Mouse (Mus musculus) embryonic facial prominence, embryonic 11.5 days (tissue): Measurements from ENCODE around the gene Cldnd1. TPM values are rescaled to one million over a fixed set of nuclear protein-coding genes. Genes with fewer than 3 reads are reported as not detected.

ENCODE experiments used
- ATAC-seq: fragments of 200-750 bp; cut with Nextera tagmentation; replicated peaks from 2 replicates; pipeline ENCODE4 v1.8.0; 2017; ENCODE audit warnings: low read depth; ENCODE audit not compliant: insufficient number of reproducible peaks, low FRiP score, low TSS enrichment
- DNase-seq: peaks from one replicate; pipeline ENCODE4 v3.0.0-alpha.2; 2015; ENCODE audit warnings: low spot score
- H3K27ac ChIP-seq: fragments of 300-500 bp; sonication (generic); replicated peaks from 2 replicates; pipeline ENCODE4 v1.5.1; 2014; ENCODE audit warnings: mild to moderate bottlenecking, low read depth, low read length, control low read depth
- H3K27me3 ChIP-seq: fragments of 300-500 bp; sonication (generic); 2 replicates; pipeline ENCODE4 v1.6.1; 2014; ENCODE audit warnings: mild to moderate bottlenecking, low read length, moderate library complexity, mixed read lengths; ENCODE audit not compliant: control insufficient read depth, insufficient read depth
- H3K36me3 ChIP-seq: fragments of 300-500 bp; sonication (generic); replicated peaks from 2 replicates; pipeline ENCODE4 v1.6.1; 2014; ENCODE audit warnings: low read depth, mild to moderate bottlenecking, low read length, moderate library complexity, mixed read lengths; ENCODE audit not compliant: control insufficient read depth, insufficient read depth
- H3K4me1 ChIP-seq: fragments of 300-500 bp; sonication (generic); 2 replicates; pipeline ENCODE4 v1.6.1; 2014; ENCODE audit warnings: low read length, mixed read lengths; ENCODE audit not compliant: control insufficient read depth, insufficient read depth
- H3K4me2 ChIP-seq: fragments of 300-500 bp; sonication (generic); 2 replicates; pipeline ENCODE4 v1.6.1; 2014; ENCODE audit warnings: low read depth, mild to moderate bottlenecking, control low read depth, low read length, moderate library complexity
- H3K4me3 ChIP-seq: fragments of 300-500 bp; sonication (generic); 2 replicates; pipeline ENCODE4 v1.5.1; 2014; ENCODE audit warnings: low read depth, low read length, control low read depth
- H3K9ac ChIP-seq: fragments of 300-500 bp; sonication (generic); replicated peaks from 2 replicates; pipeline ENCODE4 v1.6.1; 2014; ENCODE audit warnings: mild to moderate bottlenecking, control low read depth, low read length
- H3K9me3 ChIP-seq: fragments of 300-500 bp; sonication (generic); replicated peaks from 2 replicates; pipeline ENCODE4 v1.6.1; 2016; ENCODE audit warnings: mild to moderate bottlenecking, low read length, inconsistent platforms, mixed read lengths; ENCODE audit not compliant: control insufficient read depth
- WGBS: fragments of 180-500 bp; shearing (Covaris S2); extraction: QIAGEN DNeasy Blood & Tissue Kit; methylation state at CpG from one replicate; pipeline ENCODE4 v1.1.7; 2014; 5-methylcytosine and 5-hydroxymethylcytosine counted together
- polyA plus RNA-seq: library from polyadenylated mRNA; unstranded; fragments of >200 nt; fragmentation: Nextera tagmentation; extraction: Ambion mirVana; gene quantifications from 2 replicates; pipeline ENCODE4 v1.2.1, GENCODE M21; 2014

Cldnd1 gene
- polyA plus RNA-seq, 1 experiment from 2014 or later: 145 TPM

GRCm38 (mm10) chr16:58713128-58713527 lies 14.6 kb upstream of the Cldnd1 start:
- Histone ChIP-seq H3K27ac (no peak overlapping the region), H3K4me3 (no peak overlapping the region), H3K4me2 (no peak overlapping the region), H3K9me3 (no peaks in the 10 kb centered on the region), H3K36me3 (no peaks in the 10 kb centered on the region), H3K27me3 (no peaks in the 10 kb centered on the region), H3K9ac (no peak overlapping the region), H3K4me1 (no peaks in the 10 kb centered on the region)
- DNase-seq: no peak
- WGBS: 95% methylated on average over 1 of the region's 1 CpGs
- no peak for ATAC-seq

GRCm38 (mm10) chr16:58715018-58715417 lies 12.7 kb upstream of the Cldnd1 start:
- no peaks in the 10 kb centered on the region for H3K4me1 ChIP-seq
- no peak overlapping the region for H3K4me3 ChIP-seq
- H3K9me3 ChIP-seq: no peaks in the 10 kb centered on the region
- no peak overlapping the region for H3K4me2 ChIP-seq
- DNase-seq (no peak), ATAC-seq (no peak)
- H3K9ac ChIP-seq: no peak overlapping the region
- H3K27ac ChIP-seq: no peak overlapping the region
- 69% methylated on average over 4 of the region's 4 CpGs for whole genome bisulfite sequencing
- no peaks in the 10 kb centered on the region for H3K36me3 ChIP-seq
- H3K27me3 ChIP-seq: no peaks in the 10 kb centered on the region

- Histone ChIP-seq H3K9ac (no peak within 1 kb of the TSS), H3K4me1 (no peaks in the 10 kb centered on the region), H3K9me3 (no peaks in the 10 kb centered on the region), H3K27ac (no peak within 1 kb of the TSS), H3K27me3 (no peaks in the 10 kb centered on the region), H3K4me3 (no peak within 1 kb of the TSS), H3K36me3 (no peaks in the 10 kb centered on the region), H3K4me2 (no peak within 1 kb of the TSS)
- 88% methylated on average over 7 of the region's 7 CpGs for WGBS
- DNase-seq: no peak
- no peak for ATAC-seq
Observed at GRCm38 (mm10) chr16:58718666-58719120, 9.0 kb upstream of the Cldnd1 start, which contains the start of gene Gpr15. TSS of gene Gpr15 (minus strand) at chr16:58719070.

DNA sequence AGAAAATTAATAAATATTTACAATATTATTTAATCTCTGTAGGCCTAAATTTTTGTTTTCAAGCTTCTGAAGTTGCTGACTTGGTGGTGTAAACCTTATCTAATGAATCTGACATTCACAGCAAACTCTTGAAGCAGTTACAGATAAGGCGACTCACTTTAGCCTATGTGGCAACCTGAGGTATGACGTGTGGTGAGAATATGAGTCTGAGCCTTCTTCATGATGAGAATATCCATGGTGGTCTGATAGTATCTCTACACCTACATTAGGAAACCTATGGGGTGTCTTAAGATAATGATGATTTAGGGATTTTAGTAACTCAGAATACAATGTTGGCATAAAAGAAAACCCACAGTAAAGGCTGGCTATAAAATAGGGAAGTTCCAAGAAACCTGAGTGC lies 5.4 kb upstream of the Cldnd1 start:
- no peak overlapping the region for H3K9ac ChIP-seq
- H3K27me3 ChIP-seq: no peaks in the 10 kb centered on the region
- no peak overlapping the region for H3K4me3 ChIP-seq
- DNase-seq: no peak
- no peaks in the 10 kb centered on the region for H3K36me3 ChIP-seq
- WGBS: 85% methylated on average over 2 of the region's 2 CpGs
- no peaks in the 10 kb centered on the region for H3K9me3 ChIP-seq
- no peak overlapping the region for H3K27ac ChIP-seq
- no peaks in the 10 kb centered on the region for H3K4me1 ChIP-seq
- no peak for ATAC-seq
- H3K4me2 ChIP-seq: no peak overlapping the region

DNA sequence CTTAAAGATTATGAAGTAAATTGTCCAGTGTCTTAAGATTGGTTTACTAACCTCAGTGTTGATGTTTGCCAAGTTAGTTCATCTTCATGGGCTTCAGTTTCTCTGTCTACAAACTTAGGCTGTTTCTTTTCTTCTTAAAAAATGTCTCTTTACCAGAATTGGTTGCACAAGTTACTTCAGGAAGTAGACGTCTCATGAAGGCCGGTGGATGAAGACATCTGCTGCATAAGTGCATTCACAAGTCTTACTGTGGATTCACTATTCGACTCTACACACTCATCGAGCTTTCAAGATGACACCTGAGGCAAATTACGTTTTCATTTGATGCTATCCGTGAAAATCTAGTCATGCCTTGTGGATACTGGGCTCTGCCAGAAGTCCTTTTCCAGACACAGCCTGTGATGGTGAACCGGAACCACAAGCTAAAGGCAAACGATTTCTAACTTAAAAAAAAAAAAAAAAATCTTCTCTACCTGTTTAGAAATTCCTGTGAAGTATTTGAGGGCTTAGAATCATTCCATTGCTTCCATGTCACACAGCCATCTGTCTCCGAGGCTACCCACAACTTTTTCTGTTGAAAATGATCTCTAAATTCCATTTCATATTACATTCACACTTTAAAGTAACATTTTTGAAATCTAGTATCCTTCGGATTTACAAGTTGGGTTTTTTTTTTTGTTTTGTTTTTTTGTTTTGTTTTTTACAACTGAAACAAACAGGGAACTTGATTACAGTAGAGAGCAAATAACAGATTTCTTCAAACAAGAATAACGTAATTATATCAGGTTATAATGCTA lies 832 bp upstream of the Cldnd1 start:
- Histone ChIP-seq H3K9me3 (no peaks in the 10 kb centered on the region), H3K9ac (no peak overlapping the region), H3K4me3 (no peak overlapping the region; the same call in 1 of the 2 replicates), H3K4me1 (no peaks in the 10 kb centered on the region), H3K36me3 (no peaks in the 10 kb centered on the region; the same call in 1 of the 2 replicates), H3K27me3 (no peaks in the 10 kb centered on the region), H3K4me2 (no peak overlapping the region), H3K27ac (no peak overlapping the region)
- WGBS: 78% methylated on average over 11 of the region's 11 CpGs
- ATAC-seq (no peak), DNase-seq (no peak)

DNA sequence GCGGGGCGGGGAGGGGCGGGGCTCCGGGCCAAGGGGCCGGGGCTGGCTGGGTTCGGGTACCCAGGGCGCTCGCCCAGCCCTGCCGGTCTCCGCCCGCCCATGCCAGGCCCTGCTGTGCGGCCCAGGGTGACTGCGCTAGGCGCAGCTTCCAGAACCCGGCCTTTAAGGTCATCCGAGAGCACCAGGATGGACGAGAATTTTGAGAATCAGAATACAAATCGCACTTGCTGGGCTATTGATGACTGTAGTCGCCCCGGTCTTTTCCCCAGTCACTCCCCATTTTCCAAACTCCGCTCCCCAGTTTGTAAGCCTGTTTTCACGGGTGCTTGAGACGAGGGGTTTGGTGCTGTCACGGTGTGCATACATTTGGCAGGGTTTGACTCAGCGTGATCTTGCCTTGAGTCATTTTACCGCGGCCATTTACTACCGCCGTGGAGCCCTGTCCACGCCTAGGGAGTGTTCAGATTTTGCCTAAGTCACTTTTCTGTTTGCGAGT lies 514 bp downstream of the Cldnd1 start:
- no peaks in the 10 kb centered on the region for H3K4me1 ChIP-seq
- peak; percentile 92 for ATAC-seq
- H3K9ac ChIP-seq: peak overlapping the region; percentile 72
- under 1% methylated on average over 26 of the region's 31 CpGs for WGBS
- H3K36me3 ChIP-seq: no peaks in the 10 kb centered on the region; the same call in 1 of the 2 replicates
- no peaks in the 10 kb centered on the region for H3K9me3 ChIP-seq
- DNase-seq: peak; percentile 19
- H3K4me3 ChIP-seq: peak overlapping the region; percentile 74
- H3K4me2 ChIP-seq: peak overlapping the region; percentile 55
- peak overlapping the region; percentile 59 for H3K27ac ChIP-seq
- no peaks in the 10 kb centered on the region for H3K27me3 ChIP-seq

DNA sequence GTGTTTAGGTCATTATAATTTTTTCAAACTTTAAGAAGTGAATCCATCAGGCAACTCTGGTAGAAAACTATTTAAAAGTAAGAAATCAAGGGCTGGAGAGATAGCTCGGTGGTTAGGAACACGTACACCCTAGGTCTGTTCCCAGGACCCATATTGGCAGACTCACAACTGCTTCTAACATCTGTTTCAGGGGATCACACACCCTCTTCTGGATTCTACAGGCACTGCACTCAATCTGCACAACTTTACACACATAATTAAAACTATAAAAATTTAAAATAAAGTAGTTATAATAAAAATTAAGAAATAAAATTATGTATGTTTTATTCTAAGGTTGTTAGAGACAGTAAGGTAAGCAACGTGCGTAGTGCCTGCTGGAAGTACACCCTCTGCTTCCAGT lies 10.5 kb downstream of the Cldnd1 start:
- WGBS: 80% methylated on average over 4 of the region's 4 CpGs

GRCm38 (mm10) chr16:58738800-58739199 lies 11.1 kb downstream of the Cldnd1 start:
- Histone ChIP-seq H3K9ac (no peak overlapping the region), H3K27me3 (no peaks in the 10 kb centered on the region), H3K27ac (no peak overlapping the region), H3K36me3 (no peaks in the 10 kb centered on the region; the same call in 1 of the 2 replicates), H3K4me2 (no peak overlapping the region), H3K4me1 (no peaks in the 10 kb centered on the region), H3K4me3 (no peak overlapping the region), H3K9me3 (no peaks in the 10 kb centered on the region)
- ATAC-seq (no peak), DNase-seq (no peak)
- WGBS: 83% methylated on average over 1 of the region's 1 CpGs

More for the DNA sequence above, 10.5 kb downstream of the Cldnd1 start:
- ATAC-seq: no peak
- Histone ChIP-seq H3K4me3 (no peak overlapping the region), H3K9me3 (no peaks in the 10 kb centered on the region), H3K9ac (no peak overlapping the region), H3K4me2 (no peak overlapping the region), H3K27me3 (no peaks in the 10 kb centered on the region), H3K36me3 (no peaks in the 10 kb centered on the region; the same call in 1 of the 2 replicates), H3K4me1 (no peaks in the 10 kb centered on the region), H3K27ac (no peak overlapping the region)
- DNase-seq: no peak
